In genomic region chr16:72778520-72778919, GRCm38 (mm10) we compare ENCODE assay signal across 22 mouse cellular contexts.
DNase-seq lines count a peak whose midpoint lies in the region; ATAC-seq and TF ChIP-seq lines count a peak whose summit lies in the region.
"Had no signal": no experiment of that assay in that cellular context is flagged by ENCODE, and none has a peak within 500 bp of the region (broad histone marks: within the 10 kb centered on the region; RNA-seq: fewer than 3 reads in every experiment).

No protein-coding gene starts in this region.

- no peak overlapping the region for H3K4me2 ChIP-seq in limb, embryonic 11.5 days (ENCODE audit: low read depth, severe bottlenecking)
- no peak overlapping the region for H3K4me2 ChIP-seq in hindbrain, postnatal 0 days (ENCODE audit: low read depth, low read length)
- no peak overlapping the region for H3K4me2 ChIP-seq in stomach, postnatal 0 days (replicated peaks; ENCODE audit: low read depth)
- H3K4me2 ChIP-seq: limb, embryonic 13.5 days had no signal

- no peak for TF ChIP-seq EP300 in stomach, postnatal 0 days (optimal IDR thresholded peaks at IDR 0.05)

- no peaks in the 10 kb centered on the region for H3K4me1 ChIP-seq in limb, embryonic 11.5 days (ENCODE audit: control insufficient read depth, insufficient read depth, low read length)
- peaks cover 10% of the 10 kb centered on the region for H3K4me1 ChIP-seq in limb, embryonic 10.5 days
- no peaks in the 10 kb centered on the region for H3K4me1 ChIP-seq in hindbrain, postnatal 0 days (ENCODE audit: insufficient read depth, low read length)
- H3K4me1 ChIP-seq in stomach, postnatal 0 days (replicated peaks; ENCODE audit: control insufficient read depth, insufficient read depth): no peaks in the 10 kb centered on the region

- no peak overlapping the region for H3K4me3 ChIP-seq in limb, embryonic 11.5 days (ENCODE audit: low read depth, low read length)
- H3K4me3 ChIP-seq in limb, embryonic 10.5 days: no peak overlapping the region
- H3K4me3 ChIP-seq in hindbrain, postnatal 0 days (ENCODE audit: low read length): no peak overlapping the region
- H3K4me3 ChIP-seq in stomach, postnatal 0 days (ENCODE audit: low read depth, low read length): no peak overlapping the region
- H3K4me3 ChIP-seq: erythroblast, embryonic 14.5 days; heart, adult 2 months; limb, embryonic 13.5 days had no signal

- H3K9me3 ChIP-seq in limb, embryonic 11.5 days (ENCODE audit: control insufficient read depth, low read length): no peaks in the 10 kb centered on the region
- H3K9me3 ChIP-seq in limb, embryonic 10.5 days (replicated peaks): no peaks in the 10 kb centered on the region
- no peaks in the 10 kb centered on the region for H3K9me3 ChIP-seq in hindbrain, postnatal 0 days (ENCODE audit: low read length)
- no peaks in the 10 kb centered on the region for H3K9me3 ChIP-seq in stomach, postnatal 0 days (ENCODE audit: control insufficient read depth, low read length)
- H3K9me3 ChIP-seq: limb, embryonic 13.5 days had no signal

- WGBS in limb, embryonic 11.5 days: 28% methylated on average over 9 of the region's 9 CpGs
- 32% methylated on average over 9 of the region's 9 CpGs for WGBS in limb, embryonic 10.5 days
- WGBS in hindbrain, postnatal 0 days: 65% methylated on average over 9 of the region's 9 CpGs
- 41% methylated on average over 9 of the region's 9 CpGs for WGBS in stomach, postnatal 0 days

- peak; percentile 49 for DNase-seq in limb, embryonic 11.5 days (ENCODE audit: low spot score)
- DNase-seq in limb, embryonic 10.5 days (ENCODE audit: low spot score): no peak
- DNase-seq in urinary bladder, postnatal 14 days (ENCODE audit: low spot score): peak; percentile 8
- no peak for DNase-seq in urinary bladder, postnatal 4 days (ENCODE audit: low spot score in 2 of 2)
- no peak for DNase-seq in hindbrain, postnatal 0 days (ENCODE audit: low spot score)
- peak; percentile 29 for DNase-seq in stomach, postnatal 0 days (ENCODE audit: low spot score)
- no peak for DNase-seq in ovary, postnatal 36 days (ENCODE audit: low spot score)
- DNase-seq in spleen, adult 18-20 months: no peak
- DNase-seq: cerebellum, adult 8-10 months; gastrocnemius, postnatal 25 days; heart, adult 2 months; heart, postnatal 4 days; kidney, postnatal 4 days; right cerebral cortex, postnatal 25 days; thymus, postnatal 14 days had no signal

- TF ChIP-seq CTCF in hindbrain, postnatal 0 days (IDR thresholded peaks at IDR 0.05; ENCODE audit: low read depth): no peak
- TF ChIP-seq CTCF in stomach, postnatal 0 days (IDR thresholded peaks at IDR 0.05; ENCODE audit: low read depth): no peak

- no peak overlapping the region for H3K9ac ChIP-seq in limb, embryonic 11.5 days (ENCODE audit: low read length)
- H3K9ac ChIP-seq in hindbrain, postnatal 0 days (replicated peaks; ENCODE audit: low read length): no peak overlapping the region
- H3K9ac ChIP-seq in stomach, postnatal 0 days (ENCODE audit: low read length): no peak overlapping the region
- H3K9ac ChIP-seq: limb, embryonic 13.5 days; liver, embryonic 14.5 days had no signal

- no peaks in the 10 kb centered on the region for H3K36me3 ChIP-seq in limb, embryonic 11.5 days (ENCODE audit: control insufficient read depth, insufficient read depth, low read length)
- H3K36me3 ChIP-seq in limb, embryonic 10.5 days: no peaks in the 10 kb centered on the region
- H3K36me3 ChIP-seq in hindbrain, postnatal 0 days (ENCODE audit: insufficient read depth, low read length): no peaks in the 10 kb centered on the region
- H3K36me3 ChIP-seq in stomach, postnatal 0 days (ENCODE audit: control insufficient read depth, insufficient read depth, low read length): no peaks in the 10 kb centered on the region
- H3K36me3 ChIP-seq: limb, embryonic 13.5 days had no signal

- no peaks in the 10 kb centered on the region for H3K27me3 ChIP-seq in limb, embryonic 11.5 days (ENCODE audit: control insufficient read depth, insufficient read depth, low read length)
- H3K27me3 ChIP-seq in limb, embryonic 10.5 days (ENCODE audit: low read depth, poor library complexity, severe bottlenecking): no peaks in the 10 kb centered on the region
- no peaks in the 10 kb centered on the region for H3K27me3 ChIP-seq in hindbrain, postnatal 0 days (ENCODE audit: insufficient read depth, low read length)
- H3K27me3 ChIP-seq in stomach, postnatal 0 days (ENCODE audit: control insufficient read depth, insufficient read depth, low read length): no peaks in the 10 kb centered on the region
- H3K27me3 ChIP-seq: CH12.LX; limb, embryonic 13.5 days had no signal

- no peak overlapping the region for H3K27ac ChIP-seq in limb, embryonic 11.5 days (replicated peaks; ENCODE audit: low read depth, low read length)
- no peak overlapping the region for H3K27ac ChIP-seq in limb, embryonic 10.5 days
- 0 out of 2 replicates have a peak overlapping the region, but pooled peaks have one; percentile 3 for H3K27ac ChIP-seq in hindbrain, postnatal 0 days
- no peak overlapping the region for H3K27ac ChIP-seq in stomach, postnatal 0 days (replicated peaks)
- H3K27ac ChIP-seq: heart, adult 2 months; limb, embryonic 13.5 days; liver, embryonic 14.5 days had no signal

- no peak for ATAC-seq in limb, embryonic 11.5 days (ENCODE audit: insufficient number of reproducible peaks, low FRiP score, low TSS enrichment, low read depth)
- ATAC-seq in hindbrain, postnatal 0 days: no peak
- no peak for ATAC-seq in stomach, postnatal 0 days (ENCODE audit: low FRiP score, low TSS enrichment)
- ATAC-seq: forebrain, embryonic 14.5 days; intestine, embryonic 16.5 days; lung, postnatal 0 days had no signal

Comparison
In these comparisons a context has a peak if more than half of its experiments do, and no peak if none do; other contexts are left out.
1. DNase-seq: peak in limb, embryonic 11.5 days (single experiment), urinary bladder, postnatal 14 days (single experiment) and stomach, postnatal 0 days (single experiment); none in limb, embryonic 10.5 days (single experiment), urinary bladder, postnatal 4 days (0 of 2), hindbrain, postnatal 0 days (single experiment), ovary, postnatal 36 days (single experiment) and spleen, adult 18-20 months (0 of 2).